Mouse (Mus musculus) thymus, adult 2 months (tissue): ENCODE measurements around the gene Inpp5a.

Source experiments
- CTCF ChIP-seq: fragments of 200-500 bp; IDR thresholded peaks from 2 replicates; pipeline ENCODE4 v1.5.1; 2012; ENCODE audit warnings: mild to moderate bottlenecking, control low read depth, low read length, moderate library complexity, borderline replicate concordance; ENCODE audit not compliant: control insufficient read depth, poor library complexity, insufficient read depth; ENCODE audit errors: extremely low read depth
- POLR2A ChIP-seq: fragments of 200-500 bp; IDR thresholded peaks from 2 replicates; pipeline ENCODE4 v1.6.1; 2012; ENCODE audit warnings: mild to moderate bottlenecking, low read length, control low read depth, moderate library complexity; ENCODE audit not compliant: control insufficient read depth, poor library complexity, insufficient read depth; ENCODE audit errors: extremely low read depth

DNA sequence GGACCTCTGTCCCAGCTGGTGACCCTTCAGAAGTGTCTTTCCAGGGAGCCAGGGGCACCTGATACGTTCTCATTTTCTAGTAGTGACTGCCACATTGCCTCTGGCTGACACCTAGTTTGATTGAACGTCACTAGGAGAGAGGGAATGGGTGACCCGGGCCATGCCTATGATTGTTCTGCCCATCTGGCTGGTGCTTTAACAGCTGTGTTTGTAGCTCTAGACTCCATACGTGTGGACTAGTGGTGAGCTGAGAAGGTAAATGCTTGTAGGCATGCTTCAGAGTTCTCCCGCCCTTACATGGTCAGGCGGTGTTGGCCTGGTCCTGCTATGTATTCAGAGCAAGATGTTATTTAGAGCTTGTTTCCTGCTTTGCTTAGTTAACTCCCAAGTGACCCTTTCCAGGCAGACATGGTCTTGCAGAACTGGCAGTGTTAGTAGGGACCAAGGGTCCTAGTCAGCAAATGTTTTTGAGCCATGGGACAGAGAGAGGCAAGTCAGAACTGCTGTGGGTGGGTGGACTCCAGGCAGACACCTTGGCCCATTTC lies 3.9 kb downstream of the Inpp5a start:
- TF ChIP-seq CTCF (no peak), POLR2A (no peak)
